Mouse (Mus musculus): ENCODE data around the gene Enpp4.

Gene Enpp4

DNA sequence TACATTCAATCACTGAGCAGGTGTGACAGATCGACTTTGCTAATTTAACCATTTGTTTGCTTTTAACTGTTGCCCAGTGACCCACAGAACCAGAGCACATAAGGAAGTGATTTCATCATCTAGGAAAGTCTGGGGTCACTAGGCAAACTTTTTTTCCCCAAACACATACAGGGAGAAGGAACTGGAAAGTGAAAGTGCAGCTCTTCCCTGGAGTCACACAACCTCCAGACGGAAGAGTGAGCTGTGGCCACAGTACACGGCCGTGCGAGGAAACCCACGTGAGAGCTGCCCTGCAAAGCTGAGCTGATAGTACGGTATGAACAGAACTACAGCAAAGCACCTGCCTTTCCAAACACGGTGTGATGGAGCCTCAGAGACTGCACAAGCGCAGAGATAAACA is 4.7 kb downstream of the Enpp4 start:
- in situ Hi-C loops (cut with MboI; ENCODE audit: unreplicated experiment in 2 of 2) = no loop called here

DNA sequence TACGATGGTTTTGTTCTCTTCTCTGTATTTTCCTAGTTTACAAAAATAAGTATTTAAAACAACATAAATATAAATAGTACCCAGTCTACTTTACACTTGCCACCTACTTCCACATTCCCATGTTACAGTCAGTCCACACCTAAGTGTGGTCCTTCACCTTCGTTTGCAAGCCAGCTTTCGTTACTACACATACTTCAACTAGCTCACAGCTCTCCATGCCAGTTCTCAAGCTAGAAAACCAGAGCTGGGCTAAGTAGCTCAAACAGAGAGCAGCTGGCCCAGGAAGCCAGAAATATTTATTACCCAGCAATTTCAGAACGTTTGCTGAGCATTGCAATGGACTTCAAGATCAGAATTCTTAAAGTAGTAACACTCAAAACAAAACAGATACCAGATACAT is 5.1 kb downstream of the Enpp4 start:
- in situ Hi-C loops (cut with MboI; ENCODE audit: unreplicated experiment in 2 of 2) = no loop called here

DNA sequence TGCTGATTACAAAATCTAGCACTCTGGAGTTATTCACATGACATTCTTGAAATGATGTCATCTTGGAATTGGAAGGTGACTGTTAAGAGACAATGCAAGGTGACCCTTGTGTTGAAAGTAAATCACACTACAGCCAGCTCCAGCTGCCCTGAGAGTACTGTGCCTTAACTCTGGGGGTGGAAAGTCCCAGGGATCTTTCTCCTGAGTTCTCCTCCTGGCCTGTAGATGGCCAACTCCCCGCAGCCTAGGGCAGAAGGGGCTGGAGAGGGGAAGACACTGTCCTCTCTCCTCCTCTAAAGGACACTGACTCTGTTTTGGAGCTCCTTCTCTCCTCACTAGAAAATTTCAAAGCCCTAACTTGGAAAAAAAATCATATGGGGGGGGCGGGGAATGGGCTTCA is 14.1 kb downstream of the Enpp4 start:
- in situ Hi-C loops (cut with MboI; ENCODE audit: unreplicated experiment in 2 of 2) = no loop called here

DNA sequence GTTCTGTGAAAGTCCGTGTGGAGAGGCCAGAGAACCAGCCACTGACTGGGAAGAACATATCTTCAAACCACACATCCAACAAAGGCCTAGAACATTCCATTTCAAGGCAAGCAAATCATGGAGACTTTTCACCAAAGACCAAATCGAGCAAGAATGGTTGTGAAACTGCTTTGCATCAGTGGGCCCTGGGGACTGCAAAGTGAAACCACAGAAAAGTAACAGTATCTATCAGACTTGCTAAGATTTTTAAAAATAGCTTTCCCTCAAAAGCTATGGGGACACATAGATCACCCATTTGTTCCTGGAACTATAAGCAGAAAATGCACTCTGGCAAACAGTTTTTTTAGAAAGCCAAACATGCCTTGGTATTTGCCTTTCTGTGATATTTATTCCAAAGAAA is 14.7 kb downstream of the Enpp4 start:
- in situ Hi-C loops (cut with MboI; ENCODE audit: unreplicated experiment in 2 of 2) = no loop called here

DNA sequence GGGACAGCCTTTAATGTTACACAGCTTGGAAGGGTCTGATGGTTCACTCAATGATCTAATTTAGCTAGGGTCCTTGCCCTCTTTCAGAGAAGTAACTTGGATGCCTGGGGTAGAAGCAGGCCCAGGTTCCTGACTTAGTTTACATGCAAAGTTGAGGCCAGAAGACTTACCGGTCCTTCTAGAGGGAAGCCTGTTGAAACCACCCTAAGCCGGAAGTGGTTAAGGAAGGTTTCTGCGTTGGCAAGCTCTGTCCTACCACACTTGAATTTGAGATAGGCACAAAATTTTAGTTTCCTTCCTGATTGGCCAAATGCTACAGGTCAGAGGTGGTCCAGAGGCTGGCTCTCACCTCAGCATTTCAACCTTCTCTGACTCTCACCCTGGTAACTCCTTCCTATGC is 17.4 kb downstream of the Enpp4 start:
- in situ Hi-C loops (cut with MboI; ENCODE audit: unreplicated experiment in 2 of 2) = no loop called here

DNA sequence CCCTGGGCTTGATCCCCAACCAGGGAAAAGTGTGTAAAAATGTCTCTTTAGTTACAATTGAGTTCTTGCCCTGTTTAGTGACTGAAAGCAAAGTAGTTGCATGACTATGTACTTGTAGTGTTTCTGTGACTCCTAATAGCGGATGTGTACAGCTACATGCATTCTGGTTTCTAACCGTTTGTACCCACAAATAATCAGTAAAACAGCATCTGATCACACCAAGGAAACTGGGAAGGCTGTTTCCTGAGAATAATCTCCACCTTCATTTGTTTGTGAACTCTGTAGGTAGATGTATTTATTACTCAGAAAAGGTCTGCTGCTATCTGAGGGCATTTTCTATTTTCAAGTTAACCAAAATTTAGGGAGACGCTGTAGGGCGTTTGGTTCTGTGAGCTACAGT is 22.5 kb downstream of the Enpp4 start:
- in situ Hi-C loops (cut with MboI; ENCODE audit: unreplicated experiment in 2 of 2) = no loop called here

DNA sequence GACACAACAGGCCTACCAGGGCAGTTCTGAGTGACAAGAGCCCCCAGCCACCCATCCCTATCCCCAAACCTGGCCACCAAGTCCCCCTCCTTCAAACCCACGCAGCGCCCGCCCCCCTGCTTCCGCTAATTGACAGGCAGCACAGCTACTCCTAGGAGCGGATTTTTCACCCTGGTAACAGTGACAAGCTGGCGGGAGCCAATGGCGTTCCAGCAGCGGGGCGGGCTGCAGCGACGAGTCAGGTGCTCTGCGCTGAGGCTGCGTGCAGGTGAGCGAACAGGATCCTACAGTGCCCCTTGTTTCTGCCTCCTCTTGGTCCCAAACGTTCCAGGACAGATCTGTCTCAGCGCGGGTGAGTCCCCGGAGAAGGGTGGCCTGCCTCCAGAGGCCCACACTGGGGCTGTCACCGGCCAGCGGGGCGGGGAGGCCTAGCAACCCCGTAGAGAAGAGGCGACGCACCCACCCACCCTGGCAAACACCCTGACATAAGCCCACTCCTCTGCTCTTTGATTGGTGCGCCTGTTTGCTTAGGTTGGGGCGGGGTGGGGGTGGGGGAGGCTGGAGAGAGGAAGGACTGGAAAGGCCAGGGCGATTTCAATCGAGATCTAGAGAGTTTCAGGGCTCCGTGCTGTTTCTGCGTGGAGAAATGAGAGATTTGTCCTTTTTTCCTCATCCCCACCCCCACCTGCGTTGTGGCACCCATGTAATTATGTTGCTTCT is 26.8 kb downstream of the Enpp4 start, which contains the start of gene Enpp5:
Enpp5 (plus strand) TSS at position 183 of the 720 bp plus-strand sequence.
- in situ Hi-C loops (cut with MboI; ENCODE audit: unreplicated experiment in 2 of 2) = no loop called here

DNA sequence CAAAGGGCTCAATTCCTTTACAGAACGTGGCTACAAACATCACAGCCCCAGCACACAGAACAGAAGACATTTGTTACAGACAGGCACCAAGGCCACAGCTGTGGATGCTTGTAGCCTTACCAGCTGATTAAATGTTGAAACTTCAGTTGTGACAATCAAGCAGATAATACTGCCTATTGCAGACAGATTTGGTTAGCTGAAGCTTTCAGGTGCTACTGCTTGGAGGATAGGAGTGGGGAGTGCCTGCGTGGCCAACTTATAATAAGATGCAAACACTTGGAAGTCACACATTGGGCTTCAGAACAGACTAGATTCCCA is 27.8 kb downstream of the Enpp4 start:
- in situ Hi-C loops (cut with MboI; ENCODE audit: unreplicated experiment in 2 of 2) = no loop called here

DNA sequence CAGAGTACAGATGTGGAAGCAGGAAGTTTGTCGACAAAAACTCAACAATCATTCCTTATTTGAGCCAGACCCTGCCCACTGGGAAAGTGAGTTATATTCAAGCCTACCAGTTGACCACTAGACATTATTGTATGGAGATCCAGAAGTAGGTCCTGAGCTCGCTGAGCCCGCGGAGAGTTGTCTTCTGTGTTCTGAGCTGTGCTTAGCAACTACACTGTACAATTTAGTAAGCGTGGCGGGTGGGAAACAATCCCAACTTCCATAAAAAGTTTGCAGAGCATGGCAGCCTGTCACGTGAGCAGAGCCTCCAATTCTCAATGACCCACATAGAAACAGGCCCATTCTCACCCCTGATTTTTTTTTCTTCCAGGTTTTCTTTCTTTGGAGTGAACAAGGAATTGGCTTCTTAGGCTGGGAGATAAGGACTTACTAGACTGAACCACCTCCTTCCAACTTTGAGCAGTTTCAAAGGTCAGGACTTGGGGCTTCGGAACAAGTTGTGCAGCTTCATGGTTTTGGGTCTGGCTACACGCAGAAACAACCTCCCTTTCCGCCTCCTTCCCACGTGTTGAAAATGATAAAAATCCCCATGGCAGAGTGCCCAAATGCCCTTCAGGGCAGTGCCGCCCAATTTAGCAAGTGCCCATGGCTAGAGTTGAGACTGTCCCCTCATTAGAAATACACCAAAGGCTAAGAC is 28.3 kb downstream of the Enpp4 start:
- in situ Hi-C loops (cut with MboI; ENCODE audit: unreplicated experiment in 2 of 2) = no loop called here

DNA sequence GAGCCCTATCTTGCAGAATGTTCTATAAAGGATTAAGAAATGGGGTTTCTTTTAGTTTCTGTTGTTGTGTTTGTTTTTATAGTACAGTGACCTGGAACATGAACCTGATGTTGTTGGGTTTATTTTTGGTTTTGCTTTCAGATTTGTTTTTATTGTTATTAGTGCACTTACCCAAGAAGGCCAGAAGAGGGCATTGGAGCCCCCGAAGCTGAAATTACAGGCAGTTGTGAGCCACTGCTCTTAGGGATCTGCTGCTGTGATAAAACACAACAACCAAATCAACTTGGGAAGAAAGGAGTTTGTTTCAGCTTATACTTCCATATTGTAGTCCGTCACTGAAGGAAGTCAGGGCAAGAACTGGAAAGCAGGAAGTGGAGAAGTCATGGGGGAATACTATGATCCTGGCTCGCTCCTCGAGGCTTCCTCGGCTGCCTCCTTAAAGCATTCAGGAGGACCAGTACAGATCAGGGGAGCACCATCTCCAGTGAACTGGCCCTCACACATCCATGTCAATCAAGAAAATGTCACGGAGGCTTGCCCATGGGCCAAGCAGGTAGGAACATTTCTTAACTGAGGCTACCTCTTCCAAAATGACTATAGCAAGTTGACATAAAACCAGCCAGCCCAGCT is 29.4 kb downstream of the Enpp4 start:
- in situ Hi-C loops (cut with MboI; ENCODE audit: unreplicated experiment in 2 of 2) = no loop called here

DNA sequence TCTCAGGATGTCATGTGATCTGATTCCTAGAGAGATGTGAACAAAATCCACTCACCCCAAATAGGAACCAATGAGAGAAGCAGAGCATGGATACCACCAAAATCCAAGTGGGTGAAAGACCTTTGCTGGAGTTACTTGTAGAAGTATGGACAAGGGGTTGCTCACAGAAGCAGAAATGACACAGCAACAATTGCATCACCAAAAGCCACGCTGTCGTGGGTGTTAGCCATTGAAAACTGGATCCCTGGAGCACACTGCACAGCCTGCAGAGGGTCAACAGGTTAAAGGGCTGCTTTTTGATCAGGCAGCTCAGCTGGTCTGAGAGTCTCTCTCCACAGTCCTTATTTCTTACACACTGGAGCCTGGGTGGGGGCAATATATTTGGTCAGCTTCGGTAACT is 30.0 kb downstream of the Enpp4 start:
- in situ Hi-C loops (cut with MboI; ENCODE audit: unreplicated experiment in 2 of 2) = no loop called here

DNA sequence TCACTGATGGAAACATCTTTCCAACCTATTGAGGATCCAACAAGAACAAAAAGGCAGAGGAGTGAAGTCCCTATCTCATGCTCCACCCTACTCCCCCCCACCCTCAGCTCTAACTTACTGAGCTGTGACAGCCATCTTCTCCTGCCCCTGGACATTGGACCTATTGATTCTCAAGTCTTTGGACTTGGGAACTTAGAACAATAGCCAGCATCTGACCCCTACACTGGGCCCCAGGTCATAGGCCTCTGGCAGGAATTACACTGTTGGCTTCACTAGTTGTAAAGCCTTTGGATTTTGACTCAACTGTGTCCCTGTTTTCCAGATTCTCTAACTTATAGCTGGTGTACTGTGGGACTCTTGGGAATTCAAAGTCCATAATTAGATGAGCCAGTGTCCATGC is 33.9 kb downstream of the Enpp4 start:
- in situ Hi-C loops (cut with MboI; ENCODE audit: unreplicated experiment in 2 of 2) = no loop called here

DNA sequence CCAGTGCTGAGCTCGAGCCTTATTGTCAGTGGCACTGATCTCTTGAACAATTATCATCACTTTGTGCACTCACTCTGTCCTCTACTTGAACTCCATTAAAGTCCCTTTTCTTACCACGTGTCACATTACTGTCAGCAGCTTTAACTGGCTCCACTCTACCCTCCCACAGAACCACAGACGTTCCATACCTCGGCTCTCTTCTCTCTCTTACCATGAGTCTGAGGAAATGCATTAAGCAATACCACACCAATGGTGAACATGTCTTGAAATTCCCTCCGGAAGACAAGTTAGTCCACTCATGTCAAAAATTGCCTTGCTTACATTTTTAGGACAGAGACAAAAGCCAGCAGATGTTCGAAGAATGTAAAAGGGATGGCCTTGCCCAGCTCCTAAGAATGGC is 36.7 kb downstream of the Enpp4 start:
- in situ Hi-C loops (cut with MboI; ENCODE audit: unreplicated experiment in 2 of 2) = no loop called here

DNA sequence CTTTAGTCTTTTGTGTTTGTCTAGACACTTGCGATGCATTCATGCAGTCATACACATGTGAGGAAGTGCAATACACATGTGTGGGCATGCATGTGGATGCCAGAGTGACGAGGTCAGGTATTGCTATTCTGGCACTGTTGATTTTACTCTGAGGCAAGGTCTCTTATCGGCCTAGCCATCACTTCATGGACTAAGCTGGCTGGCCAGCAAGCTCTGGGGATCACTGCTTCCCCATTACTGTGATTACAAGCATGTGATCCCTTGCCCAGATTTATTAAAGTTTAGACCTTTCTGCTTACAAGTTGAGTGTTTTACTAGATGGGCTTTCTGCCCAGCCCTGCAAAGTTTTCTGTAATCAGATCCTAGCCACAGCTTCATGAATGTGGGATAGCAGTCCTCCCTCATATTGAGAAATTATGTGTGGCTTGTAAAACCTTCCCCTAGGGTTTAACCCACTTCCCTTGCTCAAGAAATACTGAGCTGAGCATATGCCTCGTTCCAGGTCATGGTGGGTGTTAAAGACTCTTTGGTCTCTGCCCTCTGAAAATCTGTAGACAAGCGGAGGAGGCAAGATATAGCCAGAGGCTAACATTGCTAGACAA is 44.2 kb downstream of the Enpp4 start:
- in situ Hi-C loops (cut with MboI; ENCODE audit: unreplicated experiment in 2 of 2) = no loop called here

DNA sequence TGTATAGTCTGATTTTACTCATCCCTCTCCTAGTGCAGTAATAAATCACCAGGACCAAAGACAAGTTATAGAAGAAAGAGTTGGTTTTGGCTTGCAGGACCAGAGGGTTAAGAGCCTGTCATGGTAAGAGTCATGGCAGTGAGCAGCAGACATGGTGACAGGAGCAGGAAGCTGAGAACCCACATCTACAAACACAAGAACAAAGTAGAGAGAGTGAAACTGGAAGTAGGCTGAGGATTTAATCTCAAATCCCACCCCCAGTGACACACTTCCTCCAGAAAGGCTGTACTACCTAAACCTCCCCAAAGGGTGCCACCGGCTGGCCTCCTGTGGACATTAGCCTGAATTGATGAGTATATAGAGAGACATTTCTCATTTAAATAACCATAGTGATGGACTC is 44.8 kb downstream of the Enpp4 start:
- in situ Hi-C loops (cut with MboI; ENCODE audit: unreplicated experiment in 2 of 2) = no loop called here

DNA sequence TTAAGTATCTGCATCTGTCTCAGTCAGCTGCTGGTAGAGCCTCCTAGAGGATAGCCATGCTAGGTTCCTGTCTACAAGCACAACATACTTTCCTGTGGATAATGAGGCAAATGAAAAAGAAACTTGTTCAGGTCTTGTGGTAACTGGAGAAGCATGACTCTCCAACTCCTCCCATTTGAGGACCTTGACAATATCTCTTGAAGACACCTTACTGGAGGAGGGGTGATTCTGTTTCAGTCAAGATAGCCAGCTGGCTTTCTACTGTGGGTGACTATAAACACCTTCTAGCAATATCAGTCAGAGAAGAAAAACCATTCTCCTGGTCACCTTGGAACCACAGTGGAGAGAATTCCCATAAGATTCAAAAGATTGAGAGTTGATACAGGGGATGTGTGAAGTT is 47.5 kb downstream of the Enpp4 start:
- in situ Hi-C loops (cut with MboI; ENCODE audit: unreplicated experiment in 2 of 2) = no loop called here

DNA sequence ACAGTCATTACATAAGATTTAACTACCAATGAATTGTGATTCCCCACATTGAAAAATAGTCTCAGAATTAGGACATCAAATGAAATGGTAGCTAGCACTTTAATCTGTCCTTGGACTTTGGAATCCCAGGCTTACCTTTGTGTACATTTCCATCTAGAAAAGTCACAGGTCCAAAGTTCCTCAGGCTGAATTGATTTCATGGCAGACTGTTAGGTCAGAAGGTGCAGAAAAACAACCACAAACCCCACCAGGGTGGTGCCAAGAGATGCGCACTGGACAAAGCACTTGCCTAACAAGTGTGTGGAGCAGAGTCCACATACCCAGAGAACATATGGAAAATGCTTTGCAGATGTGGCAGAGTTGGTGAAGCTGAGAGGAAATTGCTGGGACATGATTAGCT is 48.5 kb downstream of the Enpp4 start:
- in situ Hi-C loops (cut with MboI; ENCODE audit: unreplicated experiment in 2 of 2) = no loop called here

DNA sequence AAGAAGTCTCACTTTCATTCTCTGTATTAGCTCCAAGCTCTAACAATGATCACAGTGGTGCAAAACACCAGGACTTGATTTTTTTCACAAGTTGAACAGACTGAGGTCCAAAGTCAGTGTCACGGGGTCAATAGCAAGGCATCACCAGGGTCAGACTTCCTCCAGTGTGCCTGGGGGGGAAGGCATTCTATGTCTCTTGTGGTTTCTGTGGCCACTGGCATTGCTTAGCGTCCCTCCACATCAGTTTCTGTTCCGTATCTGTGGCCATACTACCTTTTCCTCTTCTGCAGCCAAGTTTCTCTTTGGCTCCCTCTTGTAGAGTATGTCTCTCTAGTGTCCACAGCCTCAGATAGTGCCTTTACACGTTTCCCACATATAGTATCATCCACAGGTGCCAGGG is 52.2 kb downstream of the Enpp4 start:
- in situ Hi-C loops (cut with MboI; ENCODE audit: unreplicated experiment in 2 of 2) = no loop called here

All from v-Abl transformed pro-B cells (cell line).